8 mouse cellular contexts compared by ENCODE assay signal in genomic region chr16:32683343-32683742, GRCm38 (mm10). TPM values are rescaled to one million over a fixed set of nuclear protein-coding genes. Genes with fewer than 3 reads are reported as not detected.
DNase-seq lines count a peak whose midpoint lies in the region; ATAC-seq and TF ChIP-seq lines count a peak whose summit lies in the region.

No protein-coding gene starts in this region.

- WGBS in liver, adult 2 months: 66% methylated on average over 5 of the region's 5 CpGs
- WGBS in liver, embryonic 12.5 days (ENCODE audit: insufficient replicate concordance): 57% methylated on average over 5 of the region's 5 CpGs
- WGBS in embryonic facial prominence, embryonic 10.5 days: 68% methylated on average over 5 of the region's 5 CpGs
- WGBS in kidney, embryonic 15.5 days: 67% methylated on average over 5 of the region's 5 CpGs
- 59% methylated on average over 5 of the region's 5 CpGs for WGBS in midbrain, embryonic 15.5 days

- H3K9me3 ChIP-seq in liver, embryonic 12.5 days (replicated peaks): no peaks in the 10 kb centered on the region
- H3K9me3 ChIP-seq in embryonic facial prominence, embryonic 10.5 days: no peaks in the 10 kb centered on the region
- H3K9me3 ChIP-seq in kidney, embryonic 15.5 days (replicated peaks): no peaks in the 10 kb centered on the region
- H3K9me3 ChIP-seq in midbrain, embryonic 15.5 days: no peaks in the 10 kb centered on the region

- no peak for TF ChIP-seq POLR2A in liver, adult 2 months (IDR thresholded peaks at IDR 0.05; ENCODE audit: extremely low read depth, insufficient read depth, low read length)

- peak; percentile 41 for TF ChIP-seq CTCF in liver, adult 2 months (IDR thresholded peaks at IDR 0.05; ENCODE audit: low read depth, low read length)

- peak; percentile 55 for DNase-seq in adrenal gland, adult 2 months
- no peak for DNase-seq in adrenal gland, adult 8-10 months
- peak; percentile 33 for DNase-seq in liver, adult 2 months (ENCODE audit: extremely low read depth, low read depth, low spot score)
- peak; percentile 27 for DNase-seq in embryonic facial prominence, embryonic 10.5 days (ENCODE audit: low spot score)
- DNase-seq in urinary bladder, adult 2 months (ENCODE audit: low spot score): no peak

- no peak overlapping the region for H3K9ac ChIP-seq in liver, adult 2 months (ENCODE audit: low read depth, low read length)
- H3K9ac ChIP-seq in liver, embryonic 12.5 days: no peak overlapping the region
- no peak overlapping the region for H3K9ac ChIP-seq in kidney, embryonic 15.5 days
- no peak overlapping the region for H3K9ac ChIP-seq in midbrain, embryonic 15.5 days

- peaks cover 9% of the 10 kb centered on the region for H3K4me1 ChIP-seq in liver, adult 2 months (ENCODE audit: control insufficient read depth, insufficient read depth, low read length)
- peaks cover 13% of the 10 kb centered on the region; the same call in 1 of the 2 replicates for H3K4me1 ChIP-seq in liver, embryonic 12.5 days
- H3K4me1 ChIP-seq in embryonic facial prominence, embryonic 10.5 days: peaks cover 9% of the 10 kb centered on the region; the same call in 1 of the 2 replicates
- H3K4me1 ChIP-seq in kidney, embryonic 15.5 days: peaks cover 13% of the 10 kb centered on the region; the same call in 1 of the 2 replicates
- no peaks in the 10 kb centered on the region for H3K4me1 ChIP-seq in midbrain, embryonic 15.5 days

- H3K4me2 ChIP-seq in liver, embryonic 12.5 days: no peak overlapping the region
- no peak overlapping the region for H3K4me2 ChIP-seq in kidney, embryonic 15.5 days
- no peak overlapping the region for H3K4me2 ChIP-seq in midbrain, embryonic 15.5 days

- H3K79me2 ChIP-seq in liver, adult 2 months (ENCODE audit: control insufficient read depth, insufficient read depth, low read length): no peaks in the 10 kb centered on the region

- peaks cover 2% of the 10 kb centered on the region; the same call in 1 of the 2 replicates for H3K36me3 ChIP-seq in liver, adult 2 months (ENCODE audit: control insufficient read depth, insufficient read depth, low read length)
- peaks cover 40% of the 10 kb centered on the region for H3K36me3 ChIP-seq in liver, embryonic 12.5 days
- H3K36me3 ChIP-seq in embryonic facial prominence, embryonic 10.5 days (replicated peaks): peaks cover 43% of the 10 kb centered on the region
- peaks cover 40% of the 10 kb centered on the region for H3K36me3 ChIP-seq in kidney, embryonic 15.5 days
- peaks cover 9% of the 10 kb centered on the region; the same call in 1 of the 2 replicates for H3K36me3 ChIP-seq in midbrain, embryonic 15.5 days (replicated peaks)

- H3K27ac ChIP-seq in liver, adult 2 months (replicated peaks; ENCODE audit: insufficient read depth, low read depth, low read length): no peak overlapping the region
- H3K27ac ChIP-seq in liver, embryonic 12.5 days: no peak overlapping the region
- H3K27ac ChIP-seq in embryonic facial prominence, embryonic 10.5 days (replicated peaks): no peak overlapping the region
- no peak overlapping the region for H3K27ac ChIP-seq in kidney, embryonic 15.5 days
- no peak overlapping the region for H3K27ac ChIP-seq in midbrain, embryonic 15.5 days

- ATAC-seq in liver, embryonic 12.5 days: no peak
- ATAC-seq in kidney, embryonic 15.5 days (replicated peaks; ENCODE audit: low FRiP score): 0 out of 2 replicates have a peak, but pooled peaks have one; percentile 47
- ATAC-seq in midbrain, embryonic 15.5 days (replicated peaks): 0 out of 2 replicates have a peak, but pooled peaks have one; percentile 31

- H3K27me3 ChIP-seq in liver, adult 2 months (ENCODE audit: control insufficient read depth, insufficient read depth, low read length): no peaks in the 10 kb centered on the region
- H3K27me3 ChIP-seq in liver, embryonic 12.5 days (replicated peaks): no peaks in the 10 kb centered on the region
- H3K27me3 ChIP-seq in embryonic facial prominence, embryonic 10.5 days (replicated peaks; ENCODE audit: low read depth, poor library complexity, severe bottlenecking): no peaks in the 10 kb centered on the region
- no peaks in the 10 kb centered on the region for H3K27me3 ChIP-seq in kidney, embryonic 15.5 days
- no peaks in the 10 kb centered on the region for H3K27me3 ChIP-seq in midbrain, embryonic 15.5 days (replicated peaks)

- no peak overlapping the region for H3K4me3 ChIP-seq in liver, adult 2 months (ENCODE audit: insufficient read depth, low read depth, low read length)
- no peak overlapping the region for H3K4me3 ChIP-seq in liver, embryonic 12.5 days
- no peak overlapping the region for H3K4me3 ChIP-seq in embryonic facial prominence, embryonic 10.5 days
- no peak overlapping the region for H3K4me3 ChIP-seq in kidney, embryonic 15.5 days (replicated peaks)
- no peak overlapping the region for H3K4me3 ChIP-seq in midbrain, embryonic 15.5 days

RNA-seq across cellular contexts. Expression of gene Tnk2, which starts 39.7 kb away (rescaled TPM):
- 10 to 100 TPM; 26.5 to 47.4 TPM for total RNA-seq in adrenal gland, adult 2 months (2021)
- polyA plus RNA-seq in adrenal gland, adult 2 months (2012; rRNA removed): 100 and 110 TPM in 2 replicates
- total RNA-seq in adrenal gland, adult 8-10 months (2022): 10 to 100 TPM; 33.0 to 66.6 (median 48.3) TPM
- total RNA-seq in liver, adult 2 months (2014; rRNA removed): 1.9 and 4.9 TPM in 2 replicates
- polyA plus RNA-seq in liver, adult 2 months (2012; rRNA removed): 33.4 and 35.7 TPM in 2 replicates
- polyA plus RNA-seq in liver, embryonic 12.5 days (2016; fragmentation: Nextera tagmentation; extraction: Ambion mirVana): 6.3 and 6.6 TPM in 2 replicates
- 8.6 and 8.7 TPM in 2 replicates for polyA plus RNA-seq in embryonic facial prominence, embryonic 10.5 days (2016; fragmentation: Nextera tagmentation; extraction: Ambion mirVana)
- polyA plus RNA-seq in kidney, embryonic 15.5 days (2015; fragmentation: Nextera tagmentation; extraction: Ambion mirVana): 9.3 and 12.4 TPM in 2 replicates
- 22.0 and 24.2 TPM in 2 replicates for polyA plus RNA-seq in midbrain, embryonic 15.5 days (2015; fragmentation: Nextera tagmentation; extraction: Ambion mirVana)
- 106 and 114 TPM in 2 replicates for polyA plus RNA-seq in urinary bladder, adult 2 months (2012; rRNA removed)

RNA-seq across cellular contexts. Expression of gene Muc4, which starts 52.3 kb away (rescaled TPM):
- total RNA-seq in adrenal gland, adult 2 months (2021): not detected
- polyA plus RNA-seq in adrenal gland, adult 2 months (2012; rRNA removed): not detected in 2 replicates
- not detected for total RNA-seq in adrenal gland, adult 8-10 months (2022)
- total RNA-seq in liver, adult 2 months (2014; rRNA removed): 0.18 TPM in 1 of 2 replicates, not detected in the other
- polyA plus RNA-seq in liver, adult 2 months (2012; rRNA removed): 0.02 TPM in 2 replicates
- 0.59 and 0.63 TPM in 2 replicates for polyA plus RNA-seq in liver, embryonic 12.5 days (2016; fragmentation: Nextera tagmentation; extraction: Ambion mirVana)
- 0.26 and 0.29 TPM in 2 replicates for polyA plus RNA-seq in embryonic facial prominence, embryonic 10.5 days (2016; fragmentation: Nextera tagmentation; extraction: Ambion mirVana)
- 0.06 and 0.25 TPM in 2 replicates for polyA plus RNA-seq in kidney, embryonic 15.5 days (2015; fragmentation: Nextera tagmentation; extraction: Ambion mirVana)
- not detected in 2 replicates for polyA plus RNA-seq in midbrain, embryonic 15.5 days (2015; fragmentation: Nextera tagmentation; extraction: Ambion mirVana)
- 0.19 and 0.25 TPM in 2 replicates for polyA plus RNA-seq in urinary bladder, adult 2 months (2012; rRNA removed)

Comparison
In these comparisons a context has a peak if more than half of its experiments do, and no peak if none do; other contexts are left out.
1. DNase-seq: peak in adrenal gland, adult 2 months (single experiment), liver, adult 2 months (single experiment) and embryonic facial prominence, embryonic 10.5 days (single experiment); none in adrenal gland, adult 8-10 months (single experiment) and urinary bladder, adult 2 months (single experiment).